In the genomic region with DNA sequence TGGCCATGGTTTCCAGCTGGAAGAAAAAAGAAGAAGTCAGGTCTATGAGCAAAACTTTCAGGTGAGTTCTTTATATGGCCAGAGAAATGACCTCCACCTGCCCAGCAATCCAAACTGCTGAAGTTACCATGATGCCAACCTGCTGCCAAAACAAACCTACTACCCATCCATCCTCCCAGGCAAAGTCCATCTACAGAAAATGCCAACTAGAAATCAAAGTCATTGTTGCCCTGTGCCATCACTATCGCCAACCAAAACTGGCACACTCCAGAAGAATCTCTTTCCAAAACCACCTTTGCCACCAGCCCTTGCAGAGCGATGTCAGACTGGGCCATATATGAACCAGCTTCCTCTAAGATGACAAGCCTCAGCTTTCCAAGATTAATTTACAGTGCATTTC, we compare ENCODE assay signal across 18 mouse cellular contexts. TPM values are rescaled to one million over a fixed set of nuclear protein-coding genes. Genes with fewer than 3 reads are reported as not detected.
A peak's percentile ranks its signal among the peaks of the same experiment; 100 is the strongest.
DNase-seq lines count a peak whose midpoint lies in the region; ATAC-seq and TF ChIP-seq lines count a peak whose summit lies in the region.
"Had no signal": no experiment of that assay in that cellular context is flagged by ENCODE, and none has a peak within 500 bp of the region (broad histone marks: within the 10 kb centered on the region; RNA-seq: fewer than 3 reads in every experiment).

No protein-coding gene starts in this region.

- no peaks in the 10 kb centered on the region for H3K9me3 ChIP-seq in liver, embryonic 11.5 days (ENCODE audit: control insufficient read depth, low read length)
- H3K9me3 ChIP-seq: G1E had no signal

- peaks cover 42% of the 10 kb centered on the region for H3K79me2 ChIP-seq in liver, adult 2 months (ENCODE audit: control insufficient read depth, insufficient read depth, low read length)

- H3K27me3 ChIP-seq in liver, adult 2 months (ENCODE audit: control insufficient read depth, insufficient read depth, low read length) = no peaks in the 10 kb centered on the region
- no peaks in the 10 kb centered on the region for H3K27me3 ChIP-seq in liver, embryonic 11.5 days (replicated peaks; ENCODE audit: control insufficient read depth, insufficient read depth, low read length)
- H3K27me3 ChIP-seq: CH12.LX, Patski had no signal

- WGBS in liver, adult 2 months = 16% methylated on average over 2 of the region's 2 CpGs
- WGBS in liver, embryonic 11.5 days = 91% methylated on average over 2 of the region's 2 CpGs

- no peak overlapping the region for H3K4me3 ChIP-seq in liver, adult 2 months (ENCODE audit: insufficient read depth, low read depth, low read length)
- no peak overlapping the region for H3K4me3 ChIP-seq in liver, embryonic 11.5 days (ENCODE audit: low read depth, low read length)

- H3K4me1 ChIP-seq in liver, adult 2 months (ENCODE audit: control insufficient read depth, insufficient read depth, low read length) = peaks cover 54% of the 10 kb centered on the region
- peaks cover 12% of the 10 kb centered on the region for H3K4me1 ChIP-seq in liver, embryonic 11.5 days (replicated peaks; ENCODE audit: control insufficient read depth, insufficient read depth, low read length)

- ATAC-seq in liver, embryonic 11.5 days (replicated peaks; ENCODE audit: low FRiP score) = no peak
- ATAC-seq: activated CD4-positive, CD25-positive, alpha-beta regulatory T cell, adult 4 months; CD4-positive, CD25-positive, alpha-beta regulatory T cell, adult 4 months; Patski had no signal

- peak overlapping the region; percentile 98 for H3K27ac ChIP-seq in liver, adult 2 months (replicated peaks; ENCODE audit: insufficient read depth, low read depth, low read length)
- no peak overlapping the region for H3K27ac ChIP-seq in liver, embryonic 11.5 days (ENCODE audit: low read depth, low read length)

- H3K36me3 ChIP-seq in liver, adult 2 months (ENCODE audit: control insufficient read depth, insufficient read depth, low read length) = no peaks in the 10 kb centered on the region; the same call in 1 of the 2 replicates
- no peaks in the 10 kb centered on the region for H3K36me3 ChIP-seq in liver, embryonic 11.5 days (ENCODE audit: control insufficient read depth, insufficient read depth, low read length)
- H3K36me3 ChIP-seq: G1E had no signal

- TF ChIP-seq CTCF in liver, adult 2 months (IDR thresholded peaks at IDR 0.05; ENCODE audit: low read depth, low read length) = no peak

- peak overlapping the region; percentile 36; the same call in 1 of the 2 replicates for H3K9ac ChIP-seq in liver, adult 2 months (ENCODE audit: low read depth, low read length)
- H3K9ac ChIP-seq in liver, embryonic 11.5 days (ENCODE audit: low read depth, low read length) = no peak overlapping the region

- DNase-seq in liver, adult 2 months (ENCODE audit: extremely low read depth, low read depth, low spot score) = peak; percentile 99
- DNase-seq in liver, embryonic 11.5 days (ENCODE audit: low spot score) = no peak
- DNase-seq: adrenal gland, adult 2 months; adrenal gland, adult 8-10 months; adrenal gland, postnatal 10 days; adrenal gland, postnatal 25 days; adrenal gland, postnatal 36 days; B cell, adult 2 months; cerebellum, adult 11 months; cerebellum, adult 11-12 months; cerebellum, adult 18-20 months; cerebellum, adult 2 months had no signal

- H3K4me2 ChIP-seq in liver, embryonic 11.5 days = no peak overlapping the region

- no peak for TF ChIP-seq POLR2A in liver, adult 2 months (IDR thresholded peaks at IDR 0.05; ENCODE audit: extremely low read depth, insufficient read depth, low read length)

RNA-seq across cellular contexts. Expression of gene Myo1b, which starts 32.7 kb away (rescaled TPM):
- total RNA-seq in liver, adult 2 months (2014; rRNA removed) = 158 and 176 TPM in 2 replicates
- 35.1 and 41.7 TPM in 2 replicates for polyA plus RNA-seq in liver, adult 2 months (2012; rRNA removed)
- polyA plus RNA-seq in liver, embryonic 11.5 days (2014; fragmentation: Nextera tagmentation; extraction: Ambion mirVana) = 26.4 and 27.0 TPM in 2 replicates
- total RNA-seq: MEL had no signal
- polyA plus RNA-seq: G1E had no signal
